Mouse (Mus musculus): ENCODE measurements at regions not wholly inside any gene's neighbourhood (a gene's known extent, or its start where the extent isn't known, plus 50 kb on each side); places are given as distances from the start of the nearest gene placed in this dataset.

DNA sequence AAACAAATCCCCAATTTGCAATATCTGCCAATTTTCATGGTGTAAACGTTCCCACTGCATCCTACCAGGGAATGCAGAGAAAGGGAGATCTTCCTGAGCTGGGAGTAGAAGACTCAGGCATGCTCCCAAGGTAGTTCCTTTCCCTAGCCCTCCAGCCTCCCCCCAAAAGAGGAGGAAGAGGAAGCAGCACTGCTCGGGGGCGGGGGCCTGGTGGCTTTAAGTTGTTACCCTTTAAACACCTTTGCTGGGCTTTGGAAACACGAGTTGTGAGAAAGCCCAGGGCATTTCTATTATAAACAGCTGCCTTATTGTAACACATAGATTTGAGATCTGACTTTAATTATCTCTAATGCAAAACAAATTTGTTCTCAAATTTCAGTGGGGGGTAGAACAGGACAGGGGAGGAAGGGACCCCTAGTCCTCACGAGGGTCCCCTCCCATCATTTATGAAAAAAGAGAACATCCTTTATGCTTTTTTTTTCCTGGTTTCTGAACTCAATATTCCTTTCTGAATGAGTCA is 87.4 kb upstream of the Gdnf start:
- TF ChIP-seq CTCF (IDR thresholded peaks at IDR 0.05; ENCODE audit: insufficient read depth, low read depth, low read length) (no peak), POLR2A (IDR thresholded peaks at IDR 0.05; ENCODE audit: insufficient read depth, low read depth, low read length) (no peak)

All from olfactory bulb, adult 2 months (tissue).